Mouse (Mus musculus) stomach, adult 2 months (tissue): ENCODE data around the gene Olfr918. TPM values are rescaled to one million over a fixed set of nuclear protein-coding genes. Genes with fewer than 3 reads are reported as not detected.

Experiments
- polyA plus RNA-seq: library from polyadenylated mRNA; depleted of rRNA; stranded (reverse); fragments of >200 nt; gene quantifications from 2 replicates; pipeline ENCODE4 v1.2.3, GENCODE M21; 2012; rRNA removed

Gene Olfr918
- not detected in 2 replicates for polyA plus RNA-seq

DNA sequence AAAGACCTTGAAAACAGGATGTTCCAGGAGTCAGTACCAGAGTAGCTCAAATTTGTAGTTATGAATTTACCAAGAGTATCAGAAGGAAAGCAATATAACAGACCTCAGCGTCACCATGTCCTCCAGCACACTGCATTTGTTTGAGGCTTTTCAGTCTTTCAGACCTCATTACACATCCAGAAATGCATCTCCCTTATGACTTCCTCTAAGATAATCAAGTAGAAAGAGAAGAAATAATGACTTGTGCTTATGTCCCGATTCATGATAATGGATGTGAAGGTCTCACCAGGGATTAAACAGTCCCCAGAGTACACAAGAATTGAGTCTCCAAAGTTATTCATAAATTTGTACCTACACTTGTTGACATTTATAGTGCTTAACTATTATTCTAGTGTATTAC lies at the start of gene Olfr918:
Olfr918 (minus strand) TSS at position 101 of the 400 bp plus-strand sequence.

DNA sequence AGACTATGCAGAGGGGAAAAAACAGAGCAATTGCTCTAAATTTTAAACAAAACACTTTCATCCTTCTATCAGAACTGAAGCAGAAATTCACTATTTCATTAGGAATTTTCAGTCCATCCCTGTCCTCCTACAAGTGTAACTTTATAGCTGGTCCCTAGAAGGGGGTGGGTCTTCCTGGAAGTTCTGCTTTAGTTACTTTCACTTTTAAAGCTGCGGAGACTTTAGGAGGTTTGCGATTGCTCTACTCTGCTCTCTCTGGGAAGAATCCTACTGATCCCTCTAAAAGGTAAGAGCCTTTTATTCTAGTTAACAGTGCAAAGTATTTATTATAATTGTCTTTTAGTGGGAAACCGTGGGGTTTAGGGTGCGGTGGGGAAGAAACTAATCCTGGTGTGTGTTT lies 43.7 kb upstream of the Olfr918 start, which contains the start of gene Vwa5a:
Vwa5a (plus strand) TSS at position 167 of the 400 bp plus-strand sequence.

DNA sequence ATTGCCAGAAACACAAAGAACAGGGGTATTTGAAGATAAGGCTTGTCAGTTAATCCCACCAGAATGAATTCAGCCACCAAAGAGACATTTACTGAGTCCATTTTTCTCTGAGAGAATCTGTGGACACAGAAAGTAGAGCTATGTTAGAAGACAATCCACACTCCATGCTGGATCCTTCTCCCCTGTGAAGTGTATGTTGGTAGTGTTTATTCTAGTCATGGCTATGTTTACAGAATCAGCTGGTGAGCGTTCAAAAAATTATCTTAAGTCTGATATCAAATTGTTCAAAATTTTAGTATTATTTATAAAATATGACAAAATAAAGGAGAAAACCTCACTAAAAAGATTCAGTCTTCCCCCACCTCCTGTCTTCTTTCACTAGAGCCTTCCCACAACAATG lies 8.7 kb downstream of the Olfr918 start, which contains the start of gene Olfr917:
Olfr917 (minus strand) TSS at position 101 of the 400 bp plus-strand sequence.

DNA sequence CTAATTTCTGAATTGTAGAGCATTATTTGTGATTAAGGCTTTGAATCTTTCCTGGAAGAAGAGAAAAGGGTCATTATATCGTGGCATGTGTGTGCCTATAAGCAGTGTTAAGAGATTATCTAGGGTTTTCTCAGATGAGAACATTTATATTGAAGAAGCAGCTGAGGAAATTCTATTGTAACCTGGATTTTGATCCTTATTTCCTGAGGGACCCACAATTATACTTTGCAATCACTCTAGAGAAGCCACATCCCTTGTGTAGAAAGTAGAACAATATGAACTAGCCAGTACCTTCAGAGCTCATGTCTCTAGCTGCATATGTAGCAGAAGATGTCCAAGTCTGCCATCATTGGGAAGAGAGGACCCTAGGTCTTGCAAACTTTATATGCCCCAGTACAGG lies 14.6 kb downstream of the Olfr918 start, which contains the start of gene Olfr916:
Olfr916 (minus strand) TSS at position 101 of the 400 bp plus-strand sequence.

Other genes with a start within 250 kb of the Olfr918 start
- gene Olfr901, start 245.1 kb downstream of the Olfr918 start, polyA plus RNA-seq = not detected in 2 replicates
- gene Olfr902, start 226.9 kb downstream of the Olfr918 start, polyA plus RNA-seq = not detected in 2 replicates
- gene Olfr904, start 211.5 kb downstream of the Olfr918 start, polyA plus RNA-seq = not detected in 2 replicates
- gene Olfr905, start 203.5 kb downstream of the Olfr918 start, polyA plus RNA-seq = not detected in 2 replicates
- gene Olfr906, start 187.5 kb downstream of the Olfr918 start, polyA plus RNA-seq = not detected in 2 replicates
- gene Olfr907, start 178.8 kb downstream of the Olfr918 start, polyA plus RNA-seq = not detected in 2 replicates
- not detected in 2 replicates for gene Olfr911-ps1, start 153.0 kb downstream of the Olfr918 start, polyA plus RNA-seq
- gene Olfr910, start 136.8 kb downstream of the Olfr918 start, polyA plus RNA-seq = not detected in 2 replicates
- not detected in 2 replicates for gene Olfr912, start 94.4 kb downstream of the Olfr918 start, polyA plus RNA-seq
- not detected in 2 replicates for gene Olfr913, start 81.8 kb downstream of the Olfr918 start, polyA plus RNA-seq
- not detected in 2 replicates for gene Olfr914, start 69.5 kb downstream of the Olfr918 start, polyA plus RNA-seq
- gene Olfr916, start 14.7 kb downstream of the Olfr918 start, polyA plus RNA-seq = not detected in 2 replicates
- gene Olfr917, start 8.8 kb downstream of the Olfr918 start, polyA plus RNA-seq = not detected in 2 replicates
- not detected in 2 replicates for gene Olfr919, start 29.1 kb upstream of the Olfr918 start, polyA plus RNA-seq
- 1.7 and 3.0 TPM in 2 replicates for gene Vwa5a, start 43.7 kb upstream of the Olfr918 start, polyA plus RNA-seq
- not detected in 2 replicates for gene Olfr920, start 77.7 kb upstream of the Olfr918 start, polyA plus RNA-seq
- not detected in 2 replicates for gene Olfr921, start 98.5 kb upstream of the Olfr918 start, polyA plus RNA-seq
- not detected in 2 replicates for gene Olfr922, start 140.0 kb upstream of the Olfr918 start, polyA plus RNA-seq
- not detected in 2 replicates for gene Olfr923, start 151.9 kb upstream of the Olfr918 start, polyA plus RNA-seq
- not detected in 2 replicates for gene Olfr924, start 169.8 kb upstream of the Olfr918 start, polyA plus RNA-seq
- not detected in 2 replicates for gene Olfr26, start 180.5 kb upstream of the Olfr918 start, polyA plus RNA-seq
- not detected in 2 replicates for gene Olfr926, start 202.5 kb upstream of the Olfr918 start, polyA plus RNA-seq